Mouse (Mus musculus) forebrain, embryonic 11.5 days (tissue): ENCODE measurements around the gene Dpf2. TPM values are rescaled to one million over a fixed set of nuclear protein-coding genes. Genes with fewer than 3 reads are reported as not detected.

ENCODE experiments used
- ATAC-seq: fragments of 200-750 bp; cut with Nextera tagmentation; replicated peaks from 2 replicates; pipeline ENCODE4 v1.8.0; 2017; ENCODE audit warnings: moderate TSS enrichment; ENCODE audit not compliant: low FRiP score
- DNase-seq: peaks from one replicate; pipeline ENCODE4 v3.0.0-alpha.2; 2017; ENCODE audit warnings: low spot score
- H3K27ac ChIP-seq: fragments of 300-500 bp; sonication (generic); 2 replicates; pipeline ENCODE4 v1.5.1; 2014; ENCODE audit warnings: low read depth, low read length
- H3K27me3 ChIP-seq: fragments of 300-500 bp; sonication (generic); 2 replicates; pipeline ENCODE4 v1.6.1; 2014; ENCODE audit warnings: mild to moderate bottlenecking, low read length, mixed read lengths; ENCODE audit not compliant: control insufficient read depth, insufficient read depth
- H3K36me3 ChIP-seq: fragments of 300-500 bp; sonication (generic); 2 replicates; pipeline ENCODE4 v1.6.1; 2014; ENCODE audit warnings: mild to moderate bottlenecking, low read length, moderate library complexity, mixed read lengths; ENCODE audit not compliant: control insufficient read depth, insufficient read depth
- H3K4me1 ChIP-seq: fragments of 300-500 bp; sonication (generic); replicated peaks from 2 replicates; pipeline ENCODE4 v1.6.1; 2014; ENCODE audit warnings: low read length, mixed read lengths; ENCODE audit not compliant: control insufficient read depth, insufficient read depth
- H3K4me2 ChIP-seq: fragments of 300-500 bp; sonication (generic); 2 replicates; pipeline ENCODE4 v1.6.1; 2014; ENCODE audit warnings: low read depth, mild to moderate bottlenecking, low read length, moderate library complexity, mixed read lengths; ENCODE audit not compliant: severe bottlenecking
- H3K4me3 ChIP-seq: fragments of 300-500 bp; sonication (generic); 2 replicates; pipeline ENCODE4 v1.5.1; 2014; ENCODE audit warnings: low read depth, low read length
- H3K9ac ChIP-seq: fragments of 300-500 bp; sonication (generic); 2 replicates; pipeline ENCODE4 v1.6.1; 2014; ENCODE audit warnings: low read length
- H3K9me3 ChIP-seq: fragments of 300-500 bp; sonication (generic); 2 replicates; pipeline ENCODE4 v1.6.1; 2016; ENCODE audit warnings: low read length, mixed read lengths; ENCODE audit not compliant: control insufficient read depth
- WGBS: fragments of 180-500 bp; shearing (Covaris S2); extraction: QIAGEN DNeasy Blood & Tissue Kit; methylation state at CpG from one replicate; pipeline ENCODE4 v1.1.7; 2014; 5-methylcytosine and 5-hydroxymethylcytosine counted together
- polyA plus RNA-seq: library from polyadenylated mRNA; unstranded; fragments of >200 nt; fragmentation: Nextera tagmentation; extraction: Ambion mirVana; gene quantifications from 2 replicates; pipeline ENCODE4 v1.2.1, GENCODE M21; 2014

The Dpf2 gene
- polyA plus RNA-seq, 1 experiment from 2014 or later: 232 TPM

DNA sequence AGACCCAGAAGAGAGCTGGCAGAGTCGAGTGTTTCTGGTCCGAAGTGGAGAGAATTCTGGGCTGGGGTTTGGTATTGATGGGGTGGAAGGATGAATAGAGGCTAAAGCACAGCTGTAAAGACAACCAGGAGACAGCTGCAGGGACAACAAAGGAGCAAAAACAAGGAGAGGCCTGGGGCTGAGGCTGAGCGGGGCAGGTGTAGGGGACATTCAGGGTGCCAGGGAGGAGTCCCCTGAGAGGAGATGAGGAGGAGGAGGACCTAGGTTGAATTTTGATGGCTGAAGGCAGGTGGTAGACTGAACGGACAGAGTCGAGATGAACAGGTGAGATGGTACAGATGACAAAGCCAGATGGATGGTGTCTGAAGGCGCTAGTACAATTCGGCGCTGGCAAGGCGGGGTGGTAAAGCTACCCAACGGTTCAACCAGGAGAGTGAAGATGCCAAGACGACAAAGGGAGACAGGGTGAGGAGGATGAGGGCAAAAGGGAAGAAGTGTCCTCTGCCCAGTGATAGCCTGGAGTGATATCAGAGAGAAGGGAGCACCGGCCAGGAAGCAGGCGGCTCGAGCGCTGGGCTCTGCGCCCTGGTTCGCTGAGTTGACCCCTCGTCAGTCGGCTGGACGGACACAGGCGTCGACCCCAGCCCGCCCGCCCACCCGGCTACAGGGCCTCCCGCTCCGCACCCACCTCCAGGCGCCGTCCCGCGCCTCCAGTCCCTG lies 19.4 kb downstream of the Dpf2 start:
- 10% methylated on average over 29 of the region's 31 CpGs for WGBS
- H3K9ac ChIP-seq: peak overlapping the region; percentile 78
- no peaks in the 10 kb centered on the region for H3K27me3 ChIP-seq
- H3K9me3 ChIP-seq: no peaks in the 10 kb centered on the region
- H3K27ac ChIP-seq: no peak overlapping the region; the same call in 1 of the 2 replicates
- H3K36me3 ChIP-seq: peaks cover 8% of the 10 kb centered on the region; the same call in 1 of the 2 replicates
- DNase-seq (no peak), ATAC-seq (peak; percentile 67)
- H3K4me1 ChIP-seq: peaks cover 8% of the 10 kb centered on the region; the same call in 1 of the 2 replicates
- H3K4me2 ChIP-seq: peak overlapping the region; percentile 80
- peak overlapping the region; percentile 63 for H3K4me3 ChIP-seq

DNA sequence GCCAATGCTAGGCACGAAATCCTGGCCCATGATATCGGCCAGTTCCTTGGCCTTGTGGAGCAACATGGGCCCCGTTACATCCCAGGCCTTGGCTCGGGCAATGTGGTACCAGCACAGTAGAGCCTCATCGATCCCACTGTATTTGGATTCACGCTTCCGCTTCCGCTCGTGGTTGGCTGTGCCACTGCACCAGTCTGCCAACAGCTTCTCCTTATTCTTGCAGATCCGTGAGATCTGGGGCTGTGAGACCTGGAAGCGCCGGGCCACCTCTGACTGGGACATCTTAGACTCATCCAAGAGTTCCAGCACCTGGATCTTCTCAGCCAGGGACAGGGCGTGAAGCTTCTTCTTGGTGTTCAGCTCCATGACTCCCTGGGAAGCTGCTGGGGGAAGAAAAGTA lies 20.1 kb downstream of the Dpf2 start:
- peak overlapping the region; percentile 80 for H3K4me2 ChIP-seq
- WGBS: 93% methylated on average over 13 of the region's 13 CpGs
- ATAC-seq (no peak), DNase-seq (no peak)
- no peaks in the 10 kb centered on the region for H3K9me3 ChIP-seq
- H3K27me3 ChIP-seq: no peaks in the 10 kb centered on the region
- no peak overlapping the region for H3K27ac ChIP-seq
- H3K4me3 ChIP-seq: no peak overlapping the region; the same call in 1 of the 2 replicates
- H3K9ac ChIP-seq: peak overlapping the region; percentile 78
- H3K36me3 ChIP-seq: peaks cover 8% of the 10 kb centered on the region; the same call in 1 of the 2 replicates
- H3K4me1 ChIP-seq: peaks cover 8% of the 10 kb centered on the region; the same call in 1 of the 2 replicates

DNA sequence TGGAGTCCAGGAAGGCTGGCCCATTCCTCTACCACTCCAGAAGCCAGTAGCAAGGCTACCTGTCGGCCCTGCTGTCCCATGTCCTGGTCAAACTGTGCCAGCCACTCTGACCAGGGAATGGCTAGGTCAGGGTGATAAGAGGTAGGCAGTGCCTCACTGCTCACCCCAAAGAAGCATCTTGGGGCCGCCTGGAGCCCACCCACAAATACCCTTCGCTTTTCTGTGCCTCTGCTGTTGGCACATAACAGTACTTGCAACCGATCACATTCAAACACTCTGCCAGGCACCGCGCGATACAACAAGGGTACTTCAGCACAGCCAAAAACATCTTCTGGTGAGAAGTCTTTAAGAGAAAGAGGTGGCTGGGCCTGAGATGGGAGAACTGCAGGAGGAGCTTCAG lies 20.5 kb downstream of the Dpf2 start:
- Histone ChIP-seq H3K4me3 (no peak overlapping the region), H3K4me2 (no peak overlapping the region), H3K27me3 (no peaks in the 10 kb centered on the region), H3K4me1 (peaks cover 8% of the 10 kb centered on the region; the same call in 1 of the 2 replicates), H3K9me3 (no peaks in the 10 kb centered on the region), H3K9ac (no peak overlapping the region), H3K36me3 (peaks cover 8% of the 10 kb centered on the region; the same call in 1 of the 2 replicates), H3K27ac (no peak overlapping the region)
- ATAC-seq (no peak), DNase-seq (no peak)
- WGBS: 96% methylated on average over 7 of the region's 7 CpGs

DNA sequence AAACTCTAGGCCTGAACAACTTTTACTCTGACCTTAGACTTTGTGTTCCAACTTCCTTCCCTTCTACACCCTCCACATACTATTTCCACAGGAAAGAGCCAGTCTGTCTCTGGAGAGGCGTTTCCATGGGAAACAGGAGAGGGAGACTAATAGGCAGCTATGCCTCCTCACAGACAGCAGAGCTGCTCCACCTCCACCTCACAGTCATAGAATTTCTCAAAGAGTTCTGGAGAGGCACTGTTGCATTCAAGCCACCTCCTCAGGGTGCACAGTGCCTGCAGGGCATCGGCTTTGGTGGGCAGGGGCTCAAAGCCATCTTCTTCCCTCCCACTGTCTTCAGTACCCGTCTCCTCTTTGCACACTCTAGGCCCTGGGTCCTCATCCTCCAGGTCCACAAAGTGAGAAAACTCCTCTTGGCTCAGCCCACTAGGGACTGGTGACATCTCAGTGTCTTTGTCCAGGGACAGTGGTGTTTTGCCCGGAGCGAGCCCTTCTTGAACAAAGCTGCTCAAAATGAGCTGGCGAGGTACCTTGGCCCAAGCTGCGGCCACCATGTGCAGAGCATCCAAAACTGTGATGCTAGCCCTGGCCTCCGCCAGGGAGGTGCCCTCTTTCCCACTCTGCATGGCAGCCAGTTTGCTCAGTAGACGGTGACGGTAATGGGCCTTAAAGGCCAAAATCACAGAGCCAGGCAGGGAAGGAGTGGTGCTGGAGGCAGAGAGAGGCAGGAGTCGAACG lies 21.1 kb downstream of the Dpf2 start:
- DNase-seq (no peak), ATAC-seq (no peak)
- Histone ChIP-seq H3K4me3 (no peak overlapping the region), H3K36me3 (peaks cover 6% of the 10 kb centered on the region; the same call in 1 of the 2 replicates), H3K27me3 (no peaks in the 10 kb centered on the region), H3K4me1 (peaks cover 8% of the 10 kb centered on the region; the same call in 1 of the 2 replicates), H3K4me2 (no peak overlapping the region), H3K9me3 (no peaks in the 10 kb centered on the region), H3K9ac (no peak overlapping the region), H3K27ac (no peak overlapping the region)
- 93% methylated on average over 12 of the region's 12 CpGs for WGBS

DNA sequence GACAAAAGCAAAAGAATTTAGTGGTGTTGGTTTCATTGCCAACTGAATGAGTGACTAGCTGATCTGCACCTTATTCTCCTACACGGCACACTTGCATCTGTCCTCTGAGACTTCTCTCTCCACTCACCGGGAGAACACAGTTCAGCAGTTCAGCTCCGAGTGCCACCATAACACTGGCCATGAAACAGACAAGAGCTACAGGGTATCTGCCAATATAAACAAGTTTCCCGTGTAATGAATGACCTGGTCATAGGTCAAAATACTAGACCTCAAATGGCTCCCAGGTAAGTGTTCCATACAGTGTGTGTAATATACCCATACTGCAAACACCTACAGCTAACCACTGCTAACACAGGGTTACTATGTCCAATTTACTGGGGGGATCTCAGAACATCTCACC lies 23.6 kb downstream of the Dpf2 start:
- WGBS: 84% methylated on average over 4 of the region's 4 CpGs
- no peak for DNase-seq

DNA sequence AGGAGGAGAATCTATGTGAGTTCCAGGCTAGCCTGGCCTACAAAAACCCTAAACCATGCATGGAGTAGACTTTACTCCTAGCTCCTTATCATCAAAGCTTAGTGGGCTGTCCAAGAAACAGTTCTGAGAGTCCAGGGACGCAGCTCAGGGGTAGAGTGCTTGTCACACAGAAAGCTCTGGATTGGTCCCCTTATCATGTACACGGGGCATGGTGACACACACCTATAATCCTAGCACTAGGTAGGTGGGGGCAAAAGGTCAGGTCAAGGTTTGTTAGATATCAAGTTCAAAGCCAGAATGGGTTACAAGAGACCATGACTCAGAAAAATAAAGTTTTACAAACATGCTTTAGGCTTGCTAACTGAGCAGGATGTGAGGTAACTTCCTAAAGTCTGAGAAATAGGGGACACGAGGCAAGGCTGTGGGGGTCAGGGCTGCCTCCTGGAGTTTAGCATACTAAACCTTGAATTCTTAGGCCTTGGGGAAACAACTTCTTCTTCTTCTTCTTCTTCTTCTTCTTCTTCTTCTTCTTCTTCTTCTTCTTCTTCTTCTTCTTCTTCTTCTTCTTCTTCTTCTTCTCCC lies 25.5 kb downstream of the Dpf2 start:
- no peak overlapping the region for H3K4me2 ChIP-seq
- no peak overlapping the region for H3K9ac ChIP-seq
- no peaks in the 10 kb centered on the region for H3K9me3 ChIP-seq
- WGBS: 71% methylated on average over 3 of the region's 3 CpGs
- H3K4me3 ChIP-seq: no peak overlapping the region
- H3K36me3 ChIP-seq: no peaks in the 10 kb centered on the region; the same call in 1 of the 2 replicates
- no peaks in the 10 kb centered on the region for H3K27me3 ChIP-seq
- ATAC-seq: no peak
- no peak overlapping the region for H3K27ac ChIP-seq
- no peak for DNase-seq
- H3K4me1 ChIP-seq: no peaks in the 10 kb centered on the region

More for the DNA sequence above, 23.6 kb downstream of the Dpf2 start:
- Histone ChIP-seq H3K9me3 (no peaks in the 10 kb centered on the region), H3K9ac (no peak overlapping the region), H3K4me1 (peaks cover 8% of the 10 kb centered on the region; the same call in 1 of the 2 replicates), H3K27ac (no peak overlapping the region), H3K4me2 (no peak overlapping the region), H3K27me3 (no peaks in the 10 kb centered on the region), H3K4me3 (no peak overlapping the region), H3K36me3 (no peaks in the 10 kb centered on the region; the same call in 1 of the 2 replicates)
- ATAC-seq: no peak

DNA sequence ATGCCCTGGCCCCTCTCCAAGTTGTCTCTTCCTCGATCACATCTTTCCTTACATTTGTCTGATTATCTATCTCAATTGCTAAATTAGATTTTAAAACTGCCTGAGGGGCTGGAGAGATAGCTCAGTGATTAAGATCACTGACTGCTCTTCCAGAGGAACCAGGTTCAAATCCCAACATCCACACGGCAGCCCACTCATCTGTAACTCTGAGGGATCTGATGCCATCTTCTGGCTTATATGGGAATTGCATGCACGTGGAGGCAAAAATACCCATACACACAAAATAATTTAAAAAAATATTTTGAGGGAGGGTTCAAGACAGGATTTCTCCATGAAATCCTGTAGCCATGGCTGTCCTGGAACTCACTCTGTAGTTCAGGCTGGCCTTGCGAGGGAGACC lies 27.0 kb downstream of the Dpf2 start:
- 64% methylated on average over 4 of the region's 4 CpGs for WGBS
- H3K4me2 ChIP-seq: no peak overlapping the region
- H3K4me3 ChIP-seq: no peak overlapping the region
- H3K27me3 ChIP-seq: no peaks in the 10 kb centered on the region
- no peak overlapping the region for H3K27ac ChIP-seq
- no peaks in the 10 kb centered on the region for H3K36me3 ChIP-seq
- no peak for DNase-seq
- no peaks in the 10 kb centered on the region for H3K9me3 ChIP-seq
- no peaks in the 10 kb centered on the region for H3K4me1 ChIP-seq
- H3K9ac ChIP-seq: no peak overlapping the region
- ATAC-seq: no peak

- no peak for ATAC-seq
- Histone ChIP-seq H3K9me3 (no peaks in the 10 kb centered on the region), H3K27me3 (no peaks in the 10 kb centered on the region), H3K27ac (no peak overlapping the region), H3K4me1 (no peaks in the 10 kb centered on the region), H3K4me2 (no peak overlapping the region), H3K36me3 (no peaks in the 10 kb centered on the region), H3K9ac (no peak overlapping the region), H3K4me3 (no peak overlapping the region)
- WGBS: 71% methylated on average over 1 of the region's 1 CpGs
- DNase-seq: no peak
These were observed 28.9 kb downstream of the Dpf2 start for GRCm38 (mm10) chr19:5883935-5884334.
